Mouse (Mus musculus): Measurements from ENCODE around the gene 4930558C23Rik. TPM values are rescaled to one million over a fixed set of nuclear protein-coding genes. Genes with fewer than 3 reads are reported as not detected.
A peak's percentile ranks its signal among the peaks of the same experiment; 100 is the strongest.
"Not testable (repeated sequence)": the region's sequence is repeated elsewhere in the genome, so short reads cannot be mapped to it uniquely, and the experiment has no call there.

The 4930558C23Rik gene
- total RNA-seq (2021), result not detected
- long read RNA-seq, experiment 1, result 0 reads
- long read RNA-seq, experiment 2, result 0 reads

DNA sequence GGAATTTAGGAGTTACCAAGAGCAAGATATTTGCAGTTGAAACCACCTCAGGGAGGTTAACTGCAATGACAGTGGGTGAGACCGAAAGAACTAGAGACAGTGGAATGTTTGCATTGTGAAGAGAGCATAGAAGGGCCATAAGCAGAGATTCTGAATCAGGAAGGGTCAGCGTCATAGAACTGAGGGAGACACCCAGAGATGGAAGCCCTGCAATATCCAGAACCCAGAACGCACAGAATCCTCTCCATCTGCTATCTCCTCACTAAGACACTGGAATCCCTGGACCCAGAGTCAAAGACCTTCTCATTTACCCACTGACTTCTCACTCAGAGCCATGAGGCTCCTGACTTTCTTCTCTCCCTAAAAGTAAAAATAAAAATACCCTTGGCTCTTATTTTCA, at the start of gene 4930558C23Rik:
4930558C23Rik (minus strand) TSS at position 101 of the 400 bp plus-strand sequence.
- no peak for DNase-seq (ENCODE audit: low spot score in 2 of 2)

DNA sequence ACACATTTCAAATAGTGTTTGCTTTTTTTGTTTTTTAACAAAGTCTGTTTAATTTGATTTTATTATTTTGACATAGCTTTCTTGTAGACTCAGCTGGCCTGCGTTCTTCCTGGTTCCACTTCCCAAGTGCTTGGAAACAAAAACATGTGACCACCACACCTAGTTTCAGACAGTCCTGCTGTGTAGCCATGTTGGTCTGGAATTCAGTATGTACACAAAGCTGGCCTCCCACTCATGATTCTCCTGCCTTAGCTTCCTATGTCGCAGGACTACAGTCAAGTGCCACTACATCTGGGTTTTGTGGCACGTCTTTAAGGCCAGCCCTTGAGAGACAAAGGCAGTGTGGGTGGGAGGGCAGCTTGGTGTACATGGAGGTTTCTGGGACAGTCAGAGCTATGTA, 48.3 kb upstream of the 4930558C23Rik start:
- DNase-seq (ENCODE audit: low spot score in 2 of 2), result no peak

DNA sequence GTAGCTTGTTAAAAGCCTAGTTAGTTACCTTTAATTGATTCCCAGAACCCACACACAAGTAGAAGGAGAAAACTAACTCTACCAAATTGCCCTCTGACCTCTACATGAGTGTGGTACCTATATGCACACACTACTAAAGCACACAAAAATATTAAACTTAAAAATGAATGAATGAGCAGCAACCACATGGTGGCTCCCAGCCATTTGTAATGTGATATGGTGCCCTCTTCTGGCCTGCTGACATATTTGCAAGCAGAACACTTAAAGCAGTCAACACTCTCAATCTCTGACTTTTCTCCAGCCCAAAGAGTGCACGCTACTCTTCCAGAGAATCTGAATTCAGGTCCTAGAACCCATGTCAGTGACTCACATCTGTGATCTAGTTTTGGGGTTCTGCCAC, 47.8 kb upstream of the 4930558C23Rik start:
- DNase-seq (ENCODE audit: low spot score in 2 of 2), result peak; percentile 12 to 58

DNA sequence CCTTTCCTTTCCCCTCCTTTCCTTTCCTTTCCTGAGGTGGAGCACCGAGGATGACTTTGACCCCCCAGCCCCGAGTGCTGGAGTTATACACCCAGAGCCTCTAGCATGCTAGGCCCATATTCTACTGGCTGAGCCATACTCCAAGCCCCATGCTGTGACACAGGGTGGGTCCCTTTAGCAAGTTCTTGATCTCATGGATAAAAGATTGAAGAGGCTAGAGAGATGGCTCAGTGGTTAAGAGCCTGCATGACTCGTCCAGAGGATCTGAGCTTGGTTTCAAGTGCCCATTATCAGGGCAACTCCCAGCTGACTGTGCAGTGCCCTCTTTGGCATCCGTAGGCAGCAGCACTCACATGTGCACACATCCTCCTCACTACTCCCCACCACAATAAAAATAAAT, 42.7 kb upstream of the 4930558C23Rik start:
- DNase-seq (ENCODE audit: low spot score in 2 of 2), result no peak

DNA sequence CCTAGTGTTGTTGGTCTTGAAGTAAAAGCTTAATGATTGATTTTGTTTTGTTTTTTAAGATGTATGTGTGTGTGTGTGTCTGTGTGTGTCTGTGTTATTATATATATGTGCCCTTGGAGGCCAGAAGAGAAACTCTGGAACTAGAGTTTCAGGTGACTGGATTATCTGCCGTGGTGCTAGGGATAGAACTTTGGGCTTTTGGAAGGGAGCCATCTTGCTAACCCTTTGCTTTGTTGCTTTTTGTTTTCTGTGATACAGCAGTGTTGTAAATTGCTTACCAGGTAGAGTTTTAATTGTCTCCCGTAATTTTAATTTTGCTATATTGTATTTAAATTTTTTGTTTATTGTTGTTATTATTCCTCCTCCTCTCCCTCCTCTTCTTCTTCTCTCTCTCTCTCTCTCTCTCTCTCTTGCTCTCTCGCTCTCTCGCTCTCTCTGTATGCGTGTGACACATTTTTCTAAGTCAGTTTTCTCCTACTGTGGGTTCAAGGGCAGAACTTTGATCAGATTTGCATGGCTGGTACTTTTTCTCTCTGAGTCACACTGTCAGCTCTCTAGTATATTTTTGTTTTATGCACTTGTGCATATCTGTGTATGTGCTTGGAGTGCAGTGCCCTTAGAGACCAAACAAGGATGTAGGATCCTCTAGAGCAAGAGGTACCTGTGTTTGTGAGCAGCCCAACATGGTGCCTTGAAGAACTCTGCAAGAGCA, 39.9 kb upstream of the 4930558C23Rik start:
- no peak for DNase-seq (ENCODE audit: low spot score in 2 of 2)

DNA sequence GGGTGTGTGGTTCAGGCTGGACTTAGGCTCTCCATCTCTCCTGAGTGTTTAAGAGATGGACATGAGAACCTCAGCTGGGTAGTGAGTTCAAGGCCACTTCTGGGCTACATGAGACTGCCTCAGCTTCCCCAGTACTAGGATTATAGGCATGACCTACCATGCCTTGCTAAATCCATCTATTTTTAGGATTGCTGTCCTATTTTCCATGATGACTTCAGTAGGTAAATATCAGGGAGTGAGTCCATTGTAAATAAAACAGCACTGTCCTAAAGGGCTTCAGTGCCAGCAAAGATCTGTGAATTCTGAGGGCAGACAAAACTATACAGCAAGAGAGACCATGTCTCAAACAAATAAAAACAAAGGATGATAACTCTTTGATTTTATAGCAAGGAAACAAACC, 37.0 kb upstream of the 4930558C23Rik start:
- no peak for DNase-seq (ENCODE audit: low spot score in 2 of 2)

DNA sequence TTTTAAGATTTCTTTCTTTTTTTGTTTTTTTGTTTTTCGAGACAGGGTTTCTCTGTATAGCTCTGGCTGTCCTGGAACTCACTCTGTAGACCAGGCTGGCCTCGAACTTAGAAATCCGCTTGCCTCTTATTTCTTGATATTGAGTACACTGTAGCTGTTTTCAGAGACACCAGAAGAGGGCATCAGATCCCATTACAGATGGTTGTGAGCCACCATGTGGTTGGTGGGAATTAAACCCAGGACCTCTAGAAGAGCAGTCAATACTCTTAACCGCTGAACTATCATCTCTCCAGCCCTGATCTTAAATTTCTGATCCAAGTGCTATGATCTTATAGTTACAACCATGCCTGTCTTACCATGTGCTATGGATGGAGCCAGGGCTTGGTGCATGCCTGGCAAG, 36.0 kb upstream of the 4930558C23Rik start:
- not testable (repeated sequence) for DNase-seq (ENCODE audit: low spot score in 2 of 2)

DNA sequence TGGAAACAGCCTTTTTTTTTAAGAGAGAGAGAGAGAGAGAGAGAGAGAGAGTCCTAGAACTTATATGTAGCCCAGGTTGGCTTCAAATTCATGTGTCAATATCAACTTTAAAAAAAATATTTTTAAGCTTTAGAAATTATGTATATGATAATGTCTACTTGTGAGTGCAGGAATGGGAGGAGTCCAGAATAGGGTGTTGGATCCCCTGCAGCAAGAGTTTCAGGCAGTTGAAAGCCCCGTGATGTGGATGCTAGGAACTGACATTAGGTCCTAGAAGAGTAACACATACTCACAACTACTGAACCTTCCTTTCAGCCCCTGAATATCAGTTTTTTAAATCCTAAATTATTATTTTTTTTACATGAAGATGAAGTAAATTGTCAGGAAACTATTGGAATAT, 32.9 kb upstream of the 4930558C23Rik start:
- no peak for DNase-seq (ENCODE audit: low spot score in 2 of 2)

DNA sequence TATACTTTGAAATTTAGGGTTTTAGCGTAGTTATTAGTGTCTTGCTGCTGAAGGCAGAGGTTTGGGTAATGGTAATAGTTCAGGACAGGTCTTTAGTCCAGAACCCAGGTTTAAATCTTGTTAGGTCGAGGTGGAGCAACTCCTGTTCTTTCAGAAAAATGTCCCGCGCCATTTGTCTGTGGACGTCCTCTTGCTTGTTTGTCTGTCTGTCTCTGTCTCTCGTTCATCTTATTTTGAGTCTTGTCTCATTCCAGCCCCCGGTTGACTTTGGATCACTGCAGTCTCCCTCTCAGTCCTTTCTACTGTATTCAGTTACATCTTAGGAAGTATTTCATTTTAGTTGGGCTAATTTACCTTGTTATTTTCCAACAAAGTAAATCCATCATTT, 32.3 kb upstream of the 4930558C23Rik start:
- no peak for DNase-seq (ENCODE audit: low spot score in 2 of 2)

DNA sequence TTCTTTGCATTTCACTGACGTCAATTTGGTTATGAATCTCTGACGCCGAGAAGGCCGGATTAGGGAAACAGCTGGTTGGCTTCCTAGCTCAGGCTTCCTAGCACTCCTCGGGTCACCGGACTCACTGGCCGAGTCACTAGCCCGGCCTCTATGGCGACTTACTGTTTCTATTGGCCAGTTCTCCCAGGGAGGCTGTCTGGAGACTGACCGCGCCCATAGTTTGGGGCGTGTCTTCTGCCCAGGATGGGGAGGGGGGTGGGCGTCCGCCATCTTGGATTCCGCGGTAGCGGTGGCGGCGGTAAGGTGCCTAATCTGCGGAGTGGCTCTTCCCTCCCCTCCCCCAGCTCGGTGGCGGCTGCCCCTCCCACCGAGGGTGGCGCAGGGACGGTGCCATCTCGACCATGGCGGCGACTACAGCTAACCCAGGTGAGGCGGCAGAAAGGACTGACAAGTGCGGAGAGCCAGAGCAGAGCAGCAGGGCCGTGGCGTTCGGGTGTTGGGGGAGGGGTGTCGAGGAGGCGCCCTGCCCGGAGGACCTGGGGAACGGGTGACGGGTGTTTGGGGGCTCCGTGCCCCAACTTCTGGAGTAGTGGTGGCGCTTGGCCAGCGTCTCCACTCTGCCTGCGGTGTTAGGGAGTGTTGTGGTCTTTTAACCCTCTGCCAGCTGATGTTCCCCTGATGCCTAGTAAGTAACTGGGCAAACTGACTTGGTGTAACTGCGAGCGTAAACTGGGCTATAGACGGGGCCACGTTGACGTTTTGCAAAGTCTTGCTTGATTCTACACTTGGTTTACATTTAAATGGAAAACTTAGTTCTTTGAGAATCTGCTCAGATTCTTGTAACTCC, 31.7 kb upstream of the 4930558C23Rik start, which contains the start of gene Arnt:
Arnt (plus strand) TSS at position 253 of the 847 bp plus-strand sequence.
- peak; percentile 87 to 92 for DNase-seq (ENCODE audit: low spot score in 2 of 2)

DNA sequence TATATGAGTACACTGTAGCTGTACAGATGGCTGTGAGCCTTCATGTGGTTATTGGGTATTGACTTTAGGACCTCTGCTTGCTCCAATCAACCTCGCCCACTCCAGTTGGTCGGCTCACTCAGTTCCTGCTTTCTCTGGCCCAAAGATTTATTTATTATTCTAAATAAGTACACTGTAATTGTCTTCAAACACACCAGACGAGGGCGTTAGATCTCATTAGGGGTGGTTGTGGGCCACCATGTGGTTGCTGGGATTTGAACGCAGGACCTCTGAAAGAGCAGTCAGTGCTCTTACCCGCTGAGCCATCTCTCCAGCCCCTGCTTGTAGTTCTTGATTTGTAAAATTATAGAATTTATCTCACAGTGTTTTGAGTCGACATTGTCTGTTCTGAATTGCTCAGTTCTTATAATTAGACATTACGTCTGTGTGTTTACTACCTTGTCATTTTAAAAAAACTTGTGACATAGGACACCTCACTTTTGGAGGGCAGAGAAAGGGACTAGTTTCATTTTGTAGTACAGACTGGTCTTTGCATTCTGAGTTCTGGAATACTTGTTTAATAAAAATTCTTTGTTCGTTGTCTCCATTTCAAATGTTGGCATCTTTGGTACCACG, 30.8 kb upstream of the 4930558C23Rik start:
- no peak for DNase-seq (ENCODE audit: low spot score in 2 of 2)

DNA sequence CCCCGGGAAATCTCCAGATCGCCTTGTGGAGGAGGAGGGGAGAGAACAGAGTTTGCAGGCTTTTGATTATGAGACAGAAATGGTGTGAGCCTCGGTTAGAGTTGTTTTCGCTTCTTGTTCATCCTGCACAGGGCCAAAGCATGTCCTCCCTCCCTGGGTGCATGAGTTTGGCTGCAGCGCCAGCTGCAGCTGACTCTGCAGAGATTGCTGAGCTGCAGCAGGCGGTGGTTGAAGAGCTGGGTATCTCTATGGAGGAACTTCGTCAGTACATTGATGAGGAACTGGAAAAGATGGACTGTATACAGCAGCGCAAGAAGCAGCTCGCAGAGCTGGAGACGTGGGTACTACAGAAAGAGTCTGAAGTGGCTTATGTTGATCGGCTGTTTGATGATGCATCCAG, 25.8 kb upstream of the 4930558C23Rik start:
- not testable (repeated sequence) for DNase-seq (ENCODE audit: low spot score in 2 of 2)

DNA sequence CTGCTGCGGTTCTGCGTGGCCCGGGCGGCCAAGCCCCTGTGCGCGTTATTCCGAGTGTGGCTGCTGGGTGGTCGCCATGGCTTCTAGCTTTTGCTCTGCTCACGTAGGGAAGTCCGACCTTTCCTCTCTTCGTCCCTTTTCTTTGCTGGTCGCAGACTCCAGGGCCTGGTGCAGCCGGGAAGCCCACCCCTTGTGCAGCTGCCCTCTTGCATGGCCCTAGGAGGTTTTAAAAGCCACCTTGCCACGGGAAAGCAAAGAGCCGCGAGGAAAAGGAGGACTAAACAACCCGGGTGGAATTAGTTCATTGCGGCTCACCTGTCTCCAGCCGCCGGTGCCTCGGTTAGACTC, 25.2 kb upstream of the 4930558C23Rik start:
- peak in 1 of 2 experiments; percentile 23 for DNase-seq (ENCODE audit: low spot score in 2 of 2)

DNA sequence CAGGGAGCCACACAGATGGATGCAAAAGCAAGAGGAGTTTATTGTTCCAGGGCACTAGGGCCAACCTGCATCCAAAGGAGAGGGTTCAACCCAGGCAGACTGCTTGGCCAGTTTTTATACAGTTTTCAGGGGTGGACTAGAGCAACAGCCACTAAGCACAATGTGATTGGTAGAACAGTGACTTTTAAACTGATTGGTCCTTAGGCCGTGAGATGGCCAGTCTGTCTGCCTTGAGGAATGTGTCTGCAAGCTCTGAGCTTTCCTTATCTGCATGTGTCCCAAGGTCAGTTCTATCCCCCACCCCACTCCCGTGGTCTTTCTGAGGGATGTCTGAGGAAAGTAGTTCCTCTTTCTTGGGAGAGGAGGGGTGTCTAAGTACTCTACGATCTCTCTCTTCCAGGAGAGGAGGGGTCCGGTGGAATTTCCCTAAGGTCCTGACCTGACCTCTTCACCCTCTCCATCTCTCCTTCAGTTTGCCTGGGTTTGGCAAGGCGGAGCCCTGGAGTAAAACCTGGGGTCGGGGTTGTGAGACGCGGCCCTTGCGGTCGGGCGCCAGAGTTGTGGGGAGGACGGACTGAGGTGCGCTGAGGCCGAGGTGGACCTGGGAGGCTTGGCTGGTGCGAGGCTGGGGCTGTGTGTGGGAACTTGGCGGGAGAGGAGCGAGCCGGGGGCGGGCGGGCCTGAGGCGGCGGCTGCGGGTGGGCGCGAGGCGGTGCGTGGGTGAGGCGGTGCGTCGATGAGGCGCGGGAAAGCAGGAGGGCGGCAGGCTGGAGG, 24.7 kb upstream of the 4930558C23Rik start:
- DNase-seq (ENCODE audit: low spot score in 2 of 2), result not testable (repeated sequence)

DNA sequence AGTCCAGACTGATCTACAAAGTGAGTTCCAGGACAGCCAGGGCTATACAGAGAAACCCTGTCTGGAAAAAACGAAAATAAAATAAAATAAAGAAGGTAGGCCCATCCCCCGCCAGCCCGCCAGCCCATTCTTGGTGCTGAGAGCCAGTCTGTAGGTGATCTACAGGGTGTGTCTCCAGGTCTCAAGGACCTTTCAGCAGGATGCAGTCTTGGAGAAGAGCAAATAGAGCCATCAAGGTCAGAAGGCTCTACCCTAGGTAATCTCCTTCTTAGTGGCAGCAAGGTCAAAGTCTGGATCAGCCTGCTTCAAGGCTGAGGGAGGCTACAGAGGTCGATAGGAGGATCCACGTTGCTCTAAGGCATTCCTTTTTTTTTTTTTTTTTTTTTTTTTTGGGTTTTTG, 23.8 kb upstream of the 4930558C23Rik start:
- DNase-seq (ENCODE audit: low spot score in 2 of 2), result not testable (repeated sequence)

DNA sequence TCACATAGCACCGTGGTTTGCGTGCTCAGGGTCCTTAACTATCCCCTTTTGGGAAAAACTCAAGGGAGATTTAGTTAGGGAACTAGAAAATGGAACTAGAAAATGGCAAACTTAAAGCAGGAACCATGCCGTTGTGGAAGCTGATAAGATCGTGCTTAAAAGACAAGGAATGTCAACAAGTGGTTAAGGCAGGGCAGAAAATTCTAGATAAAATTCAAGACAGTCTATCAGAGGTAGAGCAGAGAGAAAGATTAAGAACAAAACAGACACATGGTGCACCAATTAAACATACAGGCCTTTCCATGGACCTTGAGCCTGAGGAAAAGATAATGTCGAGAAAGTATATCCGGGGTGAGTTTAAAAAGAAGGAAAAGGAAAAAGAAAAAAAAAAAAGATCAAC, 15.2 kb upstream of the 4930558C23Rik start:
- no peak for DNase-seq (ENCODE audit: low spot score in 2 of 2)

DNA sequence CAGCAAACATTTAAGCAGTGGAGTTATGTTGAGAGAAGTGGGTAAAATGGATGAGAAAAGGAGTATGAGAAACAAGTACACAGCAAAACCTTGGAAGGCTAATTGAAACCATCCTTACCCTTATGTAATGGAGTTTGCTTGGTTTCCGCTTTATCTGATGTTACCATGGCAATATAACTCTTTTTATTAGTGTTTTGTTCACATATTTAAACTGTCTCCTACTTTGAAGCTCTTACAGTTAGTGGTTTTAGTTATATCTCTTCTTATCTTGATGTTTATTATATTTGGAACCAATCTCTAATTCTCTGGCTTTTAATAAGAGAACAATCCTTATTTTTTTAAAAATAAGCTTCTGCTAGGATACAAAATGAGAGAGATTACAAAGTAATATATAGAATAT, 9.6 kb upstream of the 4930558C23Rik start:
- DNase-seq (ENCODE audit: low spot score in 2 of 2), result no peak

DNA sequence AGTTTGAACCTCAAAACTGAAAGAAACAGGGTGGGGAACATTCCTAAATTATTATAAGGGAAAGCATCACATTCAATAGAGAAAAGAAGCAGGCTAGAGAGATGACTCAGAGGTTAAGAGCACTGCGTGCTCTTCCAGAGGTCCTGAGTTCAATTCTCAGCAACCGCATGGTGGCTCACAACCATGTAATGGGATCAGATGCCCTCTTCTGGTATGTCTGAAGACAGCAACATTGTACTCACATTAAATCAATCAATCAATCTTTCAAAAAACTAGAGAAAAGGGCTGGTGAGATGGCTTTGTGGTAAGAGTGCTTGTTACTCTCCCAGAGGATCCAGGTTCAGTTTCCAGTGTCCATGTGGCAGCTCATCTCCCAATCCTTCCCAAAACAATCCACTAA, 6.2 kb upstream of the 4930558C23Rik start:
- DNase-seq (ENCODE audit: low spot score in 2 of 2), result no peak

DNA sequence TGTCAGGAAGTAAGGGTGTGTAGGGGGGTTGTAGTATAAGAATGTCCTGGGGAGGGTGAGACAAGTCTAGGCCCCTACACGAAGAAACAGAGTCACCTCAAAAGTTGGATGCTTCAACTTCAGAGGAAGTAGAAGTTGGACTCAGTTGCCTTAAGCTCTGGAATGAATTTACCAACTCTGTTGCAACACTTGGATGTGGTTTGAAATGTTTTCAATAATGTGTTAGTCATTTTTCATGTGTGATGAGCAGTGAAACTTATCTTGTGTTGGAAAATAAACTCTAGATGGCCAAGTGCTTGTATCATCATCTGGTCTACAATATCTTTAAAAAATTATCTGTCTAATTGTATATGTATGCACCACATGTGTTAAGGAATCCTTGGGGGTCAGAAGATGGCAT, 5.1 kb upstream of the 4930558C23Rik start:
- no peak for DNase-seq (ENCODE audit: low spot score in 2 of 2)

DNA sequence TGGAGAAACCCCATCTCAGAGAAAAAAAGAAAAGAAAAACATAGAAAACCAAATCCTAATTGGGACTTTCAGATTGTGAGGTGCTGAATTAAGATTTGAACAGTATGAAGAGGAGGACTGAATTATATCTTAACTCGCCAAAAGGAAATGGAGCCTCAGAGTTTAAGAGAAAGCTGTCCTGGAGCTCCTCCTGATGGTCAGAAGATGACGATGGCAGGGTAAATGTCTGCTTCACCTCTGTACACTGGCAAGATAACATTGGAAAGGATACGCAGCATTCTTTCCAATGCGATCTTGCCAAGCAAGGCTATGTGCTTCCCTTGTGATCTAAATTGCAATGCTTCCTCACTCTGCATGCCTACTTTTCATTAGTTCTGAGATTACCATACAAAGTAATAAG, 8.3 kb downstream of the 4930558C23Rik start:
- no peak for DNase-seq (ENCODE audit: low spot score in 2 of 2)

DNA sequence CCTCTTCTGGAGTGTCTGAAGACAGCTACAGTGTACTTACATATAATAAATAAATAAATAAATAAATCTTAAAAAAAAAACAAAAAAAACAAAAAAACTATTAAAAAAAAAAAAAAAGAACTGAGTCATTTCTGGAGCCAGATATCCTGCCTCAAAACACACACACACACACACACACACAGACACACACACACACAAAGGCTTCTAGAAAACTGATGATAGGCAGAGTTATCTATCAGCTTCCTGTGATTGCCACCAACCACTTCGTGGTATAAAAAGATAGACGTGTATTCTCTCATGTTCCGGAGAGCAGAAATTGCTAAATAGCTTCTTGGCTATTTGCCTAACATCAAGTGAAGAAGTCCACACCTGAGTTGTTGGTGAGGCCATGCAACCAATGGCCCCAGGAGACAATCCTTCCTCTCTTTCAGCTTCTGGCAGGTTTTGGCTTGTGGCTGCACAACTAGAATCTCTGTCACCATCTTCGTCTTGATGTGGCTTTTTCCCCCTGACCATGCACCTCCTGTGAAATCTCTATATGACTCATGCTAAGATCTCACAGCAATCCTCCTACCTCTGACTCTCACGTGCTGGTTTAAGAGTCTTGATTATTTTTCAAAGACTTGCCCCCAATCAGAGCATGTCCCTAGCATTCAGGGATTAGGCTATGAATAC, 17.1 kb downstream of the 4930558C23Rik start:
- no peak for DNase-seq (ENCODE audit: low spot score in 2 of 2)

Measured in layer of hippocampus, postnatal 14 days (tissue).